Mouse (Mus musculus): ENCODE data around the gene Pld1. TPM values are rescaled to one million over a fixed set of nuclear protein-coding genes. Genes with fewer than 3 reads are reported as not detected.

The Pld1 gene
- polyA plus RNA-seq, 1 experiment from 2014 or later, result 5.0 TPM

DNA sequence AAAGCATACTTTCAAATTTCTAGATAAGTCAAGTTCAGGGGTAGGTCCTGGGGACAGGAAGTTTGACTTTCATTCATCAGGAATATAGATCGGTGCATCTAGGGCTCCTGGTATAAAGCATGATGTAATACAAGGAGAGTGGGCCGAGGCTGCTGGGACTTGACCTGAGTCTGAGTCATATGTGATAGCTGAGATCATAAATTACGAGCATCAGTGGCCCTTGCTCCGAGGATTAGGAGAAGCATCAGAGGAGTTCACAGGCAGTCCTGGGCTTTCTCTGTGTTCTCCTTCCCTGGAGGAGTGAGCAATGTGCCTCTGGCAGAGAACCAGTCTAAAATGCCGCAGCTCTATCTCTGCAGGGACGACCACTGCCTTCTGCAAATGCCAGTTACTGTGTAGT is 239.8 kb downstream of the Pld1 start:
- Histone ChIP-seq H3K4me1 (replicated peaks; ENCODE audit: insufficient read depth, low read length) (no peaks in the 10 kb centered on the region), H3K27ac (no peak overlapping the region), H3K4me3 (replicated peaks; ENCODE audit: low read depth, low read length) (no peak overlapping the region), H3K4me2 (ENCODE audit: low read length) (no peak overlapping the region), H3K9ac (ENCODE audit: low read depth, low read length) (no peak overlapping the region), H3K36me3 (ENCODE audit: insufficient read depth, low read length) (no peaks in the 10 kb centered on the region), H3K9me3 (replicated peaks; ENCODE audit: low read length) (no peaks in the 10 kb centered on the region), H3K27me3 (ENCODE audit: insufficient read depth, low read length) (no peaks in the 10 kb centered on the region)
- no peak for ATAC-seq (replicated peaks; ENCODE audit: low FRiP score, low read depth)
- DNase-seq (ENCODE audit: low spot score), result no peak
- 46% methylated on average over 6 of the region's 6 CpGs for WGBS
- no peak for TF ChIP-seq CTCF (IDR thresholded peaks at IDR 0.05; ENCODE audit: low read depth)

Other genes with a start within 250 kb of the Pld1 start
- gene Fndc3b, start 227.4 kb upstream of the Pld1 start, polyA plus RNA-seq (2015; fragmentation: Nextera tagmentation; extraction: Ambion mirVana), result 23.1 and 24.2 TPM in 2 replicates
- 0.28 and 0.33 TPM in 2 replicates for gene Tmem212, start 42.3 kb upstream of the Pld1 start, polyA plus RNA-seq (2015; fragmentation: Nextera tagmentation; extraction: Ambion mirVana)

Data from kidney, postnatal 0 days (tissue).